Mouse (Mus musculus) heart, embryonic 12.5 days (tissue): ENCODE measurements around the gene Dlx6. TPM values are rescaled to one million over a fixed set of nuclear protein-coding genes. Genes with fewer than 3 reads are reported as not detected.

Experiments used
- ATAC-seq: fragments of 200-750 bp; cut with Nextera tagmentation; 2 replicates; pipeline ENCODE4 v1.8.0; 2017; ENCODE audit warnings: moderate TSS enrichment, moderate library complexity; ENCODE audit not compliant: insufficient number of reproducible peaks, low FRiP score
- H3K27ac ChIP-seq: fragments of 300-500 bp; sonication (generic); 2 replicates; pipeline ENCODE4 v1.5.1; 2016; ENCODE audit warnings: mild to moderate bottlenecking, moderate library complexity; ENCODE audit not compliant: poor library complexity, severe bottlenecking
- H3K27me3 ChIP-seq: fragments of 300-500 bp; sonication (generic); replicated peaks from 2 replicates; pipeline ENCODE4 v1.6.1; 2016; ENCODE audit warnings: mild to moderate bottlenecking, moderate library complexity
- H3K36me3 ChIP-seq: fragments of 300-500 bp; sonication (generic); 2 replicates; pipeline ENCODE4 v1.6.1; 2016; ENCODE audit warnings: mild to moderate bottlenecking, moderate library complexity
- H3K4me1 ChIP-seq: fragments of 300-500 bp; sonication (generic); replicated peaks from 2 replicates; pipeline ENCODE4 v1.6.1; 2016; ENCODE audit warnings: mild to moderate bottlenecking
- H3K4me2 ChIP-seq: fragments of 300-500 bp; sonication (generic); 2 replicates; pipeline ENCODE4 v1.6.1; 2016; ENCODE audit warnings: mild to moderate bottlenecking, moderate library complexity
- H3K4me3 ChIP-seq: fragments of 300-500 bp; sonication (generic); 2 replicates; pipeline ENCODE4 v1.5.1; 2016; ENCODE audit warnings: mild to moderate bottlenecking
- H3K9ac ChIP-seq: fragments of 300-500 bp; sonication (generic); 2 replicates; pipeline ENCODE4 v1.6.1; 2016; ENCODE audit warnings: mild to moderate bottlenecking, moderate library complexity
- H3K9me3 ChIP-seq: fragments of 300-500 bp; sonication (generic); replicated peaks from 2 replicates; pipeline ENCODE4 v1.6.1; 2016; ENCODE audit warnings: mild to moderate bottlenecking, moderate library complexity
- WGBS: fragments of 180-500 bp; shearing (Covaris S2); methylation state at CpG from one replicate; pipeline ENCODE4 v1.1.7; 2016; 5-methylcytosine and 5-hydroxymethylcytosine counted together
- polyA plus RNA-seq: library from polyadenylated mRNA; unstranded; fragments of >200 nt; fragmentation: Nextera tagmentation; extraction: Ambion mirVana; gene quantifications from 2 replicates; pipeline ENCODE4 v1.2.1, GENCODE M21; 2016

Dlx6 gene
- 0.14 TPM in 1 of 2 replicates, not detected in the other for polyA plus RNA-seq

- peak within 1 kb of the TSS; percentile 87 for H3K4me2 ChIP-seq
- H3K4me3 ChIP-seq: peak within 1 kb of the TSS; percentile 57
- under 1% methylated on average over 41 of the region's 52 CpGs for WGBS
- peaks cover 32% of the 10 kb centered on the region for H3K4me1 ChIP-seq
- H3K9me3 ChIP-seq: no peaks in the 10 kb centered on the region
- H3K27ac ChIP-seq: no peak within 1 kb of the TSS
- H3K36me3 ChIP-seq: no peaks in the 10 kb centered on the region
- peak; percentile 51; the same call in 1 of the 2 replicates for ATAC-seq
- H3K27me3 ChIP-seq: peaks cover 78% of the 10 kb centered on the region
- H3K9ac ChIP-seq: peak within 1 kb of the TSS; percentile 51
Measured at GRCm38 (mm10) chr6:6863160-6863870, at the start of gene Dlx6. TSS of gene Dlx6 (plus strand) at chr6:6863334.

DNA sequence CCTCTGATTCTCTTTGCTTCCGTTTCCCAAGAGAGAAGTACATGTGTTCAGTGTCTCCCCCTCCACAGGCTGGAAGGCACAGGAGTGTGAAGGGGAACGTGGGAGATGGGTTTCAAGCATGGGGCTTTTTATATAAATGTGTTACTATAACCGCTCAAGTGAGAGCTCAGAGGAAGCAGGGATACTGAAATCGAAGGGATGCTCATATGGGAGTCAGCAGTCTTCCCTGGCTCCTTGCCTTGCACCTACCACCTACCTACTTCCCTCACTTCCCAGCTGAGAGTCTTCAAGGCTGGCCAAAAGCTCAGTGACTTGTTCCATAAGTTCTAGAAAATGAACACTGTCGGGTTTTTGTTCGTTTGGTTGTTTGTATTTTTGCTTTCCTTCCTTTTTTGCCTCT, 46.3 kb upstream of the Dlx6 start:
- WGBS: 74% methylated on average over 6 of the region's 6 CpGs

DNA sequence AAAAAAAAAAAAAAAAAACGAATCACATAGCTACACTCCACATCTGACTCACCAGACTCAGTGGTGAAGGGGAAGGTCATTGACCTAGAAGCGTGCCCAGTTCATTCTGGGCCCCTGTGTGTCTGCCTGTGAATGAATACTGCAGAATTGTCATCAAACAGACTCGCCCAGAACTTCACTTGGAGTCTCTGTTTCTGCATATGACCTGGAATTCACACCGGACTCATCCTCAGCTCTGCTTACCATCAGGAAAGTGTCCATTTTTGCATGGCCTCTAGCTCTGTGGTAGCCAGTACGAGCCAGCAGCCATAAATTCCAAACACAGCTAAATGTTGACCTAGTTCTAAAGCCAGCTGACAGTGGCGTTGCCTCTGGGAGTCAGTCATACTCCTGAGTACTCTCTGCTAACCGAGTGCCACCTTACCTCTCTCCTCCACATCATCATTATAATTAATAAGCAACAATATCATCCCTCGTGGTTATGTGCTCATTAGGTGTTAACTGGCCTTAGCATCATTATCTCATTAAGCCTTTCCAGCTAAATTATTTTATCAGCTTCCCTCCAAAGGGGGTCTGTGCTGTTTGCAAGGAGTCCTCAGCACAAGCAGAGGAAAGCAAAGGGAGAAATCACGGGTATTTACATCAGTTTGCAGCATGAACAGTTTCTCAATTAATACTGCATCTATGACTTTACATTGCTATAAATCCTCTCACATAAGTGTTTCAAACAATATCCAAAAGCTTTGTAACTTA, 44.9 kb upstream of the Dlx6 start:
- Histone ChIP-seq H3K4me2 (no peak overlapping the region), H3K4me3 (no peak overlapping the region), H3K4me1 (no peaks in the 10 kb centered on the region), H3K9ac (no peak overlapping the region), H3K36me3 (no peaks in the 10 kb centered on the region), H3K27me3 (no peaks in the 10 kb centered on the region), H3K9me3 (no peaks in the 10 kb centered on the region), H3K27ac (no peak overlapping the region)
- no peak for ATAC-seq
- 43% methylated on average over 9 of the region's 9 CpGs for WGBS

More for the DNA sequence above, 46.3 kb upstream of the Dlx6 start:
- no peak for ATAC-seq
- no peak overlapping the region for H3K4me3 ChIP-seq
- no peak overlapping the region for H3K9ac ChIP-seq
- H3K27ac ChIP-seq: no peak overlapping the region
- H3K27me3 ChIP-seq: no peaks in the 10 kb centered on the region
- no peaks in the 10 kb centered on the region for H3K4me1 ChIP-seq
- no peaks in the 10 kb centered on the region for H3K36me3 ChIP-seq
- H3K4me2 ChIP-seq: no peak overlapping the region
- H3K9me3 ChIP-seq: no peaks in the 10 kb centered on the region

GRCm38 (mm10) chr6:6819134-6819533, 44.0 kb upstream of the Dlx6 start:
- H3K9ac ChIP-seq: no peak overlapping the region
- 28% methylated on average over 7 of the region's 7 CpGs for WGBS
- H3K27ac ChIP-seq: no peak overlapping the region
- H3K4me1 ChIP-seq: no peaks in the 10 kb centered on the region
- no peak overlapping the region for H3K4me2 ChIP-seq
- H3K36me3 ChIP-seq: no peaks in the 10 kb centered on the region
- no peaks in the 10 kb centered on the region for H3K27me3 ChIP-seq
- ATAC-seq: no peak
- no peaks in the 10 kb centered on the region for H3K9me3 ChIP-seq
- H3K4me3 ChIP-seq: no peak overlapping the region

DNA sequence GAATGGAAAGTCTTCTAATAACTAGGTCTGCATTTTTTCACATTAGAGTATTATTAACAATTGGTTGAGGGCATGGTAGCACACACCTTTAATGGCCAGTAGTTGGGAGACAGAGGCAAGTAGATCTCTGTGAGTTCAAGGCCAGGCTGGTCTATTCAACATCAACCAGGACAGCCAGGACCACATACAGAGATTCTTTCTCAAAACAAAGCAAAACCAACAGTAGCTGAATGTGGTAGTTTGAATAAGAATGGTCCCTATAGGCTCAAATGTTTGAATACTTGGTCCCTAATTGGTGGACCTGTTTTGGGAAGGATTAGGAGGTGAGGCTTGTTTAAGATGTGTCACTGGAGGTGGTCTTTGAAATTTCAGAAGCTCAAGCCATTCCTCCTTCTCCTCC, 37.8 kb upstream of the Dlx6 start:
- ATAC-seq: no peak
- Histone ChIP-seq H3K27me3 (no peaks in the 10 kb centered on the region), H3K4me1 (0 out of 2 replicates have a peak, but pooled peaks cover 2% of the 10 kb centered on the region), H3K9me3 (no peaks in the 10 kb centered on the region), H3K36me3 (no peaks in the 10 kb centered on the region), H3K9ac (no peak overlapping the region), H3K27ac (no peak overlapping the region), H3K4me2 (no peak overlapping the region), H3K4me3 (no peak overlapping the region)

- Histone ChIP-seq H3K9ac (no peak overlapping the region), H3K36me3 (no peaks in the 10 kb centered on the region), H3K4me3 (no peak overlapping the region), H3K27me3 (no peaks in the 10 kb centered on the region), H3K4me1 (0 out of 2 replicates have a peak, but pooled peaks cover 7% of the 10 kb centered on the region), H3K4me2 (no peak overlapping the region), H3K9me3 (no peaks in the 10 kb centered on the region), H3K27ac (no peak overlapping the region)
- WGBS: 83% methylated on average over 1 of the region's 1 CpGs
- no peak for ATAC-seq
Measured at GRCm38 (mm10) chr6:6826861-6827260, 36.3 kb upstream of the Dlx6 start.

DNA sequence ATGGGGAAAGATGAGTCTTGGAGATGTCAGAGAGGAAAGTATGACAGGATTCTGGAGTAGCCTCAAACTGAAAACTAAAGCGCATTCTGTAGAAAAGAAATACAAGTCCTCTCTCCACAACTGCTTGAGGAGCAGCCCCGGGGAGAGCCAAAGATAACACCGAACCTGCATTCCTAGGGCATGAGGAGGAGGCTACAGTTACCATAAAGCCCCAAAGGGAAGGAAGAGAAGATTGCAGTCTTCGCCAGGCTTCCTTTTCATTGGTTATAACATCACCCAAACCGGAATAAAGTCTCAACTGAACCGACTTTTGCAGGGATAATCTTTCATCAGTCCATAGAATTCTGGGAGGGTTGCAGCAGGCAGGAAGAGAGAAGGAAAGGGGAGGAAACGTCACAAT, 32.7 kb upstream of the Dlx6 start:
- 21% methylated on average over 7 of the region's 7 CpGs for WGBS
- H3K9me3 ChIP-seq: no peaks in the 10 kb centered on the region
- no peaks in the 10 kb centered on the region for H3K36me3 ChIP-seq
- H3K4me3 ChIP-seq: no peak overlapping the region
- no peak overlapping the region for H3K9ac ChIP-seq
- no peak overlapping the region; the same call in 1 of the 2 replicates for H3K27ac ChIP-seq
- H3K4me1 ChIP-seq: 0 out of 2 replicates have a peak, but pooled peaks cover 7% of the 10 kb centered on the region
- peak; percentile 25; the same call in 1 of the 2 replicates for ATAC-seq
- no peaks in the 10 kb centered on the region for H3K27me3 ChIP-seq
- H3K4me2 ChIP-seq: peak overlapping the region; percentile 21

DNA sequence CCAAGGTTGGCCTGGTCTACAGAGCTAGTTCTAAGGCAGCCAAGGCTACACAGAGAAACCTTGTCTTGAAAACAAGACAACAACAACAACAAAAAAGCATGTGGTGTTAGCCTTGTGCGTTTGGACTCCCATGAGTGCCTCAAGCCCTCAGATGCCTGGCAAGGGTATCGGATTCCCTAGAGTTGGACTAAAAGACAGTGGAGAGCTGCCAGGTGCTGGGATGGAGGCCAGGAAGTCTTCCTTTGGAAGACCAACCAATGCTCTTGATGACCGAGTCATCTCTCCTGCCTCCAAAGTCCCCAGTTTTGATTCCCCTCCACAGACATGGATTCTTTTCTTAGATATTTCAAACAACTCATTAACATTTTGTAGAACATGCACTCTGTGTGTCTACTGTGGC, 29.8 kb upstream of the Dlx6 start:
- no peaks in the 10 kb centered on the region for H3K27me3 ChIP-seq
- H3K9me3 ChIP-seq: no peaks in the 10 kb centered on the region
- ATAC-seq: no peak
- no peak overlapping the region for H3K27ac ChIP-seq
- no peaks in the 10 kb centered on the region for H3K36me3 ChIP-seq
- H3K9ac ChIP-seq: no peak overlapping the region
- WGBS: 86% methylated on average over 3 of the region's 3 CpGs
- 0 out of 2 replicates have a peak, but pooled peaks cover 7% of the 10 kb centered on the region for H3K4me1 ChIP-seq
- H3K4me2 ChIP-seq: no peak overlapping the region
- H3K4me3 ChIP-seq: no peak overlapping the region

GRCm38 (mm10) chr6:6848541-6848940, 14.6 kb upstream of the Dlx6 start:
- no peaks in the 10 kb centered on the region; the same call in 1 of the 2 replicates for H3K9me3 ChIP-seq
- H3K27me3 ChIP-seq: peaks cover 60% of the 10 kb centered on the region
- no peak overlapping the region for H3K4me2 ChIP-seq
- no peak overlapping the region for H3K9ac ChIP-seq
- H3K27ac ChIP-seq: no peak overlapping the region
- no peak for ATAC-seq
- no peak overlapping the region for H3K4me3 ChIP-seq
- WGBS: 20% methylated on average over 4 of the region's 4 CpGs
- H3K4me1 ChIP-seq: 0 out of 2 replicates have a peak, but pooled peaks cover 4% of the 10 kb centered on the region
- H3K36me3 ChIP-seq: no peaks in the 10 kb centered on the region

DNA sequence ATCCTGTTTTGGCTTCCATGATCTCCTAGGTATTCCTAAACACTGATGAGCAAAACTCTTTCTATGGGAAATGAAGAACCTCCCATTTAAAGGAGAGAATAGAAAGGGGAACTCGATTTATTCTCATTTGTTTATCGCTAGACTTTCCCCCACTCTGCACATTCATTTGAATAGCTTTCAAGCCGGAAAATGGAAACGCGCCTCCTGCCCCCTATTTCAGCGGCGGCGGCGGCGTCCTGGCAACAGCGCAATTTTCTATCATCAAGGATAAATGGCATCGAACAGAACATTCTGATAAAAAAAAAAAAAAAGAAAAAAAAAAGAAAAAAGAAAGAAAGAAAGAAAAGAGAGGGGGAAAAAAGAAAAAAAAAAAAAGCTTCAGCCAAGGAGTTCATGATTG, 13.4 kb upstream of the Dlx6 start:
- Histone ChIP-seq H3K9ac (no peak overlapping the region), H3K9me3 (no peaks in the 10 kb centered on the region; the same call in 1 of the 2 replicates), H3K27ac (no peak overlapping the region), H3K27me3 (peaks cover 71% of the 10 kb centered on the region), H3K4me1 (0 out of 2 replicates have a peak, but pooled peaks cover 4% of the 10 kb centered on the region), H3K36me3 (no peaks in the 10 kb centered on the region), H3K4me2 (no peak overlapping the region), H3K4me3 (no peak overlapping the region)
- no peak for ATAC-seq
- under 1% methylated on average over 12 of the region's 12 CpGs for WGBS

GRCm38 (mm10) chr6:6850324-6851060, 12.6 kb upstream of the Dlx6 start:
- Histone ChIP-seq H3K4me2 (peak overlapping the region; percentile 25), H3K36me3 (no peaks in the 10 kb centered on the region), H3K4me3 (peak overlapping the region; percentile 13; the same call in 1 of the 2 replicates), H3K9me3 (no peaks in the 10 kb centered on the region; the same call in 1 of the 2 replicates), H3K27ac (no peak overlapping the region), H3K9ac (no peak overlapping the region), H3K4me1 (0 out of 2 replicates have a peak, but pooled peaks cover 4% of the 10 kb centered on the region), H3K27me3 (peaks cover 78% of the 10 kb centered on the region)
- ATAC-seq: no peak
- 2% methylated on average over 26 of the region's 26 CpGs for WGBS
